Mouse (Mus musculus) kidney, embryonic 16.5 days (tissue): ENCODE results near the gene Rgl2. TPM values are rescaled to one million over a fixed set of nuclear protein-coding genes. Genes with fewer than 3 reads are reported as not detected.
"Not testable (repeated sequence)": the region's sequence is repeated elsewhere in the genome, so short reads cannot be mapped to it uniquely, and the experiment has no call there.

Experiments used
- ATAC-seq: fragments of 200-750 bp; cut with Nextera tagmentation; 2 replicates; pipeline ENCODE4 v1.8.0; 2017; ENCODE audit warnings: moderate TSS enrichment; ENCODE audit not compliant: low FRiP score, low TSS enrichment
- H3K27ac ChIP-seq: fragments of 300-500 bp; sonication (generic); 2 replicates; pipeline ENCODE4 v1.5.1; 2014; ENCODE audit warnings: low read length
- H3K27me3 ChIP-seq: fragments of 300-500 bp; sonication (generic); 2 replicates; pipeline ENCODE4 v1.6.1; 2014; ENCODE audit warnings: low read length, control low read depth, mixed read lengths; ENCODE audit not compliant: insufficient read depth
- H3K36me3 ChIP-seq: fragments of 300-500 bp; sonication (generic); 2 replicates; pipeline ENCODE4 v1.6.1; 2014; ENCODE audit warnings: low read length, control low read depth, mixed read lengths; ENCODE audit not compliant: insufficient read depth
- H3K4me1 ChIP-seq: fragments of 300-500 bp; sonication (generic); 2 replicates; pipeline ENCODE4 v1.6.1; 2014; ENCODE audit warnings: low read length, control low read depth, mixed read lengths; ENCODE audit not compliant: insufficient read depth
- H3K4me2 ChIP-seq: fragments of 300-500 bp; sonication (generic); replicated peaks from 2 replicates; pipeline ENCODE4 v1.6.1; 2014; ENCODE audit warnings: low read depth, low read length
- H3K4me3 ChIP-seq: fragments of 300-500 bp; sonication (generic); 2 replicates; pipeline ENCODE4 v1.5.1; 2014; ENCODE audit warnings: mild to moderate bottlenecking, low read length
- H3K9ac ChIP-seq: fragments of 300-500 bp; sonication (generic); replicated peaks from 2 replicates; pipeline ENCODE4 v1.6.1; 2014; ENCODE audit warnings: low read length
- H3K9me3 ChIP-seq: fragments of 300-500 bp; sonication (generic); 2 replicates; pipeline ENCODE4 v1.6.1; 2016; ENCODE audit warnings: low read length, control low read depth
- WGBS: fragments of 180-500 bp; shearing (Covaris S2); extraction: QIAGEN DNeasy Blood & Tissue Kit; methylation state at CpG from one replicate; pipeline ENCODE4 v1.1.7; 2014; 5-methylcytosine and 5-hydroxymethylcytosine counted together
- microRNA-seq: library from miRNA; unstranded; fragments of <30 nt; microRNA quantifications from one replicate; pipeline ENCODE4, GENCODE M21; 2016
- polyA plus RNA-seq: library from polyadenylated mRNA; unstranded; fragments of >200 nt; fragmentation: Nextera tagmentation; extraction: Ambion mirVana; gene quantifications from 2 replicates; pipeline ENCODE4 v1.2.1, GENCODE M21; 2015

The Rgl2 gene
- polyA plus RNA-seq, 1 experiment from 2014 or later: 38.0 TPM

- H3K4me1 ChIP-seq: peaks cover 14% of the 10 kb centered on the region
- no peak overlapping the region for H3K9ac ChIP-seq
- no peak for ATAC-seq
- 51% methylated on average over 6 of the region's 6 CpGs for WGBS
- no peaks in the 10 kb centered on the region for H3K36me3 ChIP-seq
- no peak overlapping the region for H3K4me2 ChIP-seq
- H3K27ac ChIP-seq: no peak overlapping the region
- no peak overlapping the region for H3K4me3 ChIP-seq
- peaks cover 28% of the 10 kb centered on the region for H3K27me3 ChIP-seq
- H3K9me3 ChIP-seq: no peaks in the 10 kb centered on the region
These were observed 50.2 kb downstream of the Rgl2 start for GRCm38 (mm10) chr17:33979512-33980050.

- Histone ChIP-seq H3K4me3 (no peak overlapping the region), H3K4me2 (no peak overlapping the region), H3K27ac (no peak overlapping the region), H3K27me3 (peaks cover 28% of the 10 kb centered on the region), H3K9me3 (no peaks in the 10 kb centered on the region), H3K4me1 (peaks cover 14% of the 10 kb centered on the region), H3K36me3 (no peaks in the 10 kb centered on the region), H3K9ac (no peak overlapping the region)
- ATAC-seq: no peak
- 70% methylated on average over 19 of the region's 19 CpGs for WGBS
These were observed 51.1 kb downstream of the Rgl2 start for GRCm38 (mm10) chr17:33980181-33981035.

- Histone ChIP-seq H3K4me2 (peak overlapping the region; percentile 56), H3K4me1 (peaks cover 14% of the 10 kb centered on the region), H3K9ac (peak overlapping the region; percentile 53), H3K27me3 (peaks cover 28% of the 10 kb centered on the region), H3K4me3 (peak overlapping the region; percentile 49), H3K27ac (peak overlapping the region; percentile 77)
- peak; percentile 90 for ATAC-seq
- H3K9me3 ChIP-seq, H3K36me3 ChIP-seq: not testable (repeated sequence)
- WGBS: under 1% methylated on average over 27 of the region's 27 CpGs
These were observed 52.0 kb downstream of the Rgl2 start for GRCm38 (mm10) chr17:33981192-33981909.

GRCm38 (mm10) chr17:33982136-33982535 lies 52.8 kb downstream of the Rgl2 start:
- H3K9ac ChIP-seq, ATAC-seq, H3K4me3 ChIP-seq, H3K9me3 ChIP-seq, H3K36me3 ChIP-seq, H3K27ac ChIP-seq: not testable (repeated sequence)
- H3K4me2 ChIP-seq: peak overlapping the region; percentile 56
- peaks cover 23% of the 10 kb centered on the region for H3K27me3 ChIP-seq
- peaks cover 14% of the 10 kb centered on the region for H3K4me1 ChIP-seq
- 12% methylated on average over 8 of the region's 8 CpGs for WGBS

Small RNAs within 50 kb of the gene (microRNA-seq; reads per million reads assigned to microRNA genes)
- not detected for gene Gm27740

Other genes with a start within 250 kb of the Rgl2 start
- 390 and 407 TPM in 2 replicates for gene Hnrnpm, start 242.7 kb upstream of the Rgl2 start, polyA plus RNA-seq
- 58.4 and 61.9 TPM in 2 replicates for gene March2, start 210.9 kb upstream of the Rgl2 start, polyA plus RNA-seq
- gene Rab11b, start 169.0 kb upstream of the Rgl2 start, polyA plus RNA-seq: 245 and 303 TPM in 2 replicates
- gene Angptl4, start 147.7 kb upstream of the Rgl2 start, polyA plus RNA-seq: 28.4 and 29.5 TPM in 2 replicates
- gene Kank3, start 119.0 kb upstream of the Rgl2 start, polyA plus RNA-seq: 65.0 and 73.5 TPM in 2 replicates
- 796 and 818 TPM in 2 replicates for gene Rps28, start 105.0 kb upstream of the Rgl2 start, polyA plus RNA-seq
- 480 and 498 TPM in 2 replicates for gene Ndufa7, start 105.0 kb upstream of the Rgl2 start, polyA plus RNA-seq
- gene Cd320, start 86.5 kb upstream of the Rgl2 start, polyA plus RNA-seq: 120 and 122 TPM in 2 replicates
- not detected in 2 replicates for gene Gm7029, start 55.7 kb upstream of the Rgl2 start, polyA plus RNA-seq
- 9.6 and 10.5 TPM in 2 replicates for gene Kifc1, start 38.9 kb upstream of the Rgl2 start, polyA plus RNA-seq
- 0.22 TPM in 1 of 2 replicates, not detected in the other for gene Platr17, start 24.4 kb upstream of the Rgl2 start, polyA plus RNA-seq
- 59.9 and 60.1 TPM in 2 replicates for gene Daxx, start 20.1 kb upstream of the Rgl2 start, polyA plus RNA-seq
- gene Tapbp, start 13.6 kb upstream of the Rgl2 start, polyA plus RNA-seq: 36.1 and 39.2 TPM in 2 replicates
- gene Zbtb22, start 13.6 kb upstream of the Rgl2 start, polyA plus RNA-seq: 20.6 and 20.9 TPM in 2 replicates
- 168 and 174 TPM in 2 replicates for gene Pfdn6, start 10.8 kb downstream of the Rgl2 start, polyA plus RNA-seq
- 32.7 and 37.7 TPM in 2 replicates for gene Wdr46, start 11.1 kb downstream of the Rgl2 start, polyA plus RNA-seq
- 6.2 and 6.9 TPM in 2 replicates for gene B3galt4, start 21.9 kb downstream of the Rgl2 start, polyA plus RNA-seq
- 51.9 and 54.7 TPM in 2 replicates for gene Vps52, start 26.3 kb downstream of the Rgl2 start, polyA plus RNA-seq
- 1,660 and 1,786 TPM in 2 replicates for gene Rps18, start 26.5 kb downstream of the Rgl2 start, polyA plus RNA-seq
- 31.5 and 32.7 TPM in 2 replicates for gene H2-K1, start 70.8 kb downstream of the Rgl2 start, polyA plus RNA-seq
- gene Ring1, start 95.1 kb downstream of the Rgl2 start, polyA plus RNA-seq: 14.7 and 18.7 TPM in 2 replicates
- gene H2-Ke6, start 98.5 kb downstream of the Rgl2 start, polyA plus RNA-seq: 52.9 and 54.0 TPM in 2 replicates
- 227 and 231 TPM in 2 replicates for gene Slc39a7, start 102.1 kb downstream of the Rgl2 start, polyA plus RNA-seq
- 52.7 and 56.7 TPM in 2 replicates for gene Rxrb, start 102.3 kb downstream of the Rgl2 start, polyA plus RNA-seq
- gene Col11a2, start 109.9 kb downstream of the Rgl2 start, polyA plus RNA-seq: 3.2 and 3.7 TPM in 2 replicates
- gene H2-Oa, start 162.8 kb downstream of the Rgl2 start, polyA plus RNA-seq: 0.52 and 0.82 TPM in 2 replicates
- gene H2-DMa, start 190.0 kb downstream of the Rgl2 start, polyA plus RNA-seq: 18.3 and 19.0 TPM in 2 replicates
- 117 and 134 TPM in 2 replicates for gene Brd2, start 193.1 kb downstream of the Rgl2 start, polyA plus RNA-seq
- gene H2-DMb2, start 213.8 kb downstream of the Rgl2 start, polyA plus RNA-seq: 24.5 and 30.3 TPM in 2 replicates
- gene H2-DMb1, start 223.5 kb downstream of the Rgl2 start, polyA plus RNA-seq: 7.2 and 8.6 TPM in 2 replicates